8 mouse cellular contexts compared by ENCODE assay signal in genomic region chr4:150582966-150583776, GRCm38 (mm10).
A peak's percentile ranks its signal among the peaks of the same experiment; 100 is the strongest.
DNase-seq lines count a peak whose midpoint lies in the region; ATAC-seq and TF ChIP-seq lines count a peak whose summit lies in the region.

No protein-coding gene starts in this region.

- no peak for TF ChIP-seq CTCF in E14TG2a.4 (conservative IDR thresholded peaks at IDR 0.05; ENCODE audit: low read length)

- no peaks in the 10 kb centered on the region for H3K27me3 ChIP-seq in E14TG2a.4 (ENCODE audit: insufficient read depth, low read length)
- no peaks in the 10 kb centered on the region for H3K27me3 ChIP-seq in liver, embryonic 15.5 days
- no peaks in the 10 kb centered on the region for H3K27me3 ChIP-seq in neural tube, embryonic 14.5 days (ENCODE audit: control insufficient read depth, insufficient read depth, low read length)

- peak overlapping the region; percentile 98 for H3K27ac ChIP-seq in brown adipose tissue, adult 24 weeks (replicated peaks; ENCODE audit: low read depth, low read length)
- peak overlapping the region; percentile 64 for H3K27ac ChIP-seq in liver, embryonic 15.5 days (replicated peaks)
- H3K27ac ChIP-seq in neural tube, embryonic 14.5 days (ENCODE audit: low read depth, low read length) = peak overlapping the region; percentile 78

- H3K4me2 ChIP-seq in liver, embryonic 15.5 days = peak overlapping the region; percentile 32
- H3K4me2 ChIP-seq in neural tube, embryonic 14.5 days (ENCODE audit: low read depth, low read length) = peak overlapping the region; percentile 14; the same call in 1 of the 2 replicates

- H3K9me3 ChIP-seq in E14TG2a.4 (ENCODE audit: low read length) = no peaks in the 10 kb centered on the region
- H3K9me3 ChIP-seq in liver, embryonic 15.5 days (replicated peaks) = no peaks in the 10 kb centered on the region
- H3K9me3 ChIP-seq in neural tube, embryonic 14.5 days (ENCODE audit: control insufficient read depth, low read length) = no peaks in the 10 kb centered on the region

- H3K4me3 ChIP-seq in E14TG2a.4 (replicated peaks; ENCODE audit: low read length) = peak overlapping the region; percentile 58
- H3K4me3 ChIP-seq in brown adipose tissue, adult 24 weeks (ENCODE audit: insufficient read depth, low read depth, low read length) = no peak overlapping the region
- H3K4me3 ChIP-seq in liver, embryonic 15.5 days (replicated peaks) = no peak overlapping the region
- H3K4me3 ChIP-seq in neural tube, embryonic 14.5 days (ENCODE audit: low read depth, low read length) = no peak overlapping the region

- no peaks in the 10 kb centered on the region for H3K36me3 ChIP-seq in E14TG2a.4 (ENCODE audit: insufficient read depth, low read length)
- H3K36me3 ChIP-seq in liver, embryonic 15.5 days (replicated peaks) = no peaks in the 10 kb centered on the region
- no peaks in the 10 kb centered on the region for H3K36me3 ChIP-seq in neural tube, embryonic 14.5 days (ENCODE audit: control insufficient read depth, insufficient read depth, low read length)

- H3K9ac ChIP-seq in liver, embryonic 15.5 days = no peak overlapping the region
- H3K9ac ChIP-seq in neural tube, embryonic 14.5 days (replicated peaks; ENCODE audit: low read depth, low read length) = no peak overlapping the region

- peak; percentile 68 for ATAC-seq in frontal cortex, adult (ENCODE audit: low TSS enrichment)
- 0 out of 2 replicates have a peak, but pooled peaks have one; percentile 31 for ATAC-seq in liver, embryonic 15.5 days (ENCODE audit: insufficient read depth)
- peak; percentile 54; the same call in 1 of the 2 replicates for ATAC-seq in neural tube, embryonic 14.5 days (ENCODE audit: low read depth)

- intact Hi-C loops in heart, postnatal 36 days (cut with DNase I) = no loop called here

- peaks cover 43% of the 10 kb centered on the region for H3K4me1 ChIP-seq in E14TG2a.4 (replicated peaks; ENCODE audit: low read depth, low read length)
- peaks cover 51% of the 10 kb centered on the region for H3K4me1 ChIP-seq in brown adipose tissue, adult 24 weeks (ENCODE audit: control insufficient read depth, insufficient read depth, insufficient read length, low read length)
- peaks cover 66% of the 10 kb centered on the region for H3K4me1 ChIP-seq in liver, embryonic 15.5 days (replicated peaks)
- H3K4me1 ChIP-seq in neural tube, embryonic 14.5 days (ENCODE audit: control insufficient read depth, insufficient read depth, low read length) = peaks cover 43% of the 10 kb centered on the region

- peak; percentile 74 to 78 for DNase-seq in heart, postnatal 36 days
- DNase-seq in layer of hippocampus, adult 18-20 months (ENCODE audit: low spot score in 2 of 2) = peak; percentile 52 to 71
- DNase-seq in urinary bladder, postnatal 36 days (ENCODE audit: low spot score in 2 of 2) = peak; percentile 69 to 91

- WGBS in liver, embryonic 15.5 days (ENCODE audit: insufficient replicate concordance) = 39% methylated on average over 13 of the region's 13 CpGs
- 30% methylated on average over 13 of the region's 13 CpGs for WGBS in neural tube, embryonic 14.5 days
